8 mouse cellular contexts compared by ENCODE assay signal in genomic region chr16:30235577-30235976, GRCm38 (mm10). TPM values are rescaled to one million over a fixed set of nuclear protein-coding genes. Genes with fewer than 3 reads are reported as not detected.
DNase-seq lines count a peak whose midpoint lies in the region; ATAC-seq and TF ChIP-seq lines count a peak whose summit lies in the region.

No protein-coding gene starts in this region.

- no peak for DNase-seq in hindbrain, embryonic 11.5 days (ENCODE audit: low spot score)
- peak; percentile 13 for DNase-seq in right cerebral cortex, adult 18-20 months
- DNase-seq in right cerebral cortex, postnatal 14 days = no peak
- DNase-seq in thymus, postnatal 4 days = no peak
- DNase-seq in kidney, postnatal 25 days = no peak

- no peak overlapping the region for H3K9ac ChIP-seq in hindbrain, embryonic 12.5 days
- no peak overlapping the region for H3K9ac ChIP-seq in hindbrain, embryonic 11.5 days (ENCODE audit: low read depth, low read length)
- H3K9ac ChIP-seq in stomach, embryonic 15.5 days = no peak overlapping the region

- no peaks in the 10 kb centered on the region for H3K9me3 ChIP-seq in hindbrain, embryonic 12.5 days (replicated peaks)
- no peaks in the 10 kb centered on the region for H3K9me3 ChIP-seq in hindbrain, embryonic 11.5 days (ENCODE audit: control insufficient read depth, low read length)
- H3K9me3 ChIP-seq in stomach, embryonic 15.5 days = no peaks in the 10 kb centered on the region

- peaks cover 12% of the 10 kb centered on the region for H3K4me1 ChIP-seq in hindbrain, embryonic 12.5 days
- peaks cover 8% of the 10 kb centered on the region for H3K4me1 ChIP-seq in hindbrain, embryonic 11.5 days (replicated peaks; ENCODE audit: control insufficient read depth, insufficient read depth, low read length)
- H3K4me1 ChIP-seq in embryonic fibroblast, embryonic 13.5 days (ENCODE audit: control insufficient read depth, insufficient read depth, low read length) = peaks cover 8% of the 10 kb centered on the region
- H3K4me1 ChIP-seq in stomach, embryonic 15.5 days = peaks cover 25% of the 10 kb centered on the region

- peak overlapping the region; percentile 32; the same call in 1 of the 2 replicates for H3K27ac ChIP-seq in hindbrain, embryonic 12.5 days
- no peak overlapping the region for H3K27ac ChIP-seq in hindbrain, embryonic 11.5 days (ENCODE audit: low read depth, low read length)
- H3K27ac ChIP-seq in embryonic fibroblast, embryonic 13.5 days (ENCODE audit: insufficient read depth, low read length) = peak overlapping the region; percentile 58
- H3K27ac ChIP-seq in stomach, embryonic 15.5 days = no peak overlapping the region

- 47% methylated on average over 2 of the region's 2 CpGs for WGBS in hindbrain, embryonic 12.5 days
- 39% methylated on average over 2 of the region's 2 CpGs for WGBS in hindbrain, embryonic 11.5 days
- 21% methylated on average over 2 of the region's 2 CpGs for WGBS in stomach, embryonic 15.5 days

- TF ChIP-seq POLR2A in embryonic fibroblast, embryonic 13.5 days (IDR thresholded peaks at IDR 0.05; ENCODE audit: low read depth, low read length) = no peak

- ATAC-seq in hindbrain, embryonic 12.5 days (ENCODE audit: low FRiP score) = no peak
- no peak for ATAC-seq in hindbrain, embryonic 11.5 days (ENCODE audit: low FRiP score)
- ATAC-seq in stomach, embryonic 15.5 days (ENCODE audit: insufficient read depth, low FRiP score, low read depth) = no peak

- TF ChIP-seq CTCF in embryonic fibroblast, embryonic 13.5 days (IDR thresholded peaks at IDR 0.05; ENCODE audit: borderline replicate concordance, insufficient read depth, low read length) = no peak

- H3K4me2 ChIP-seq in hindbrain, embryonic 12.5 days (replicated peaks) = no peak overlapping the region
- no peak overlapping the region for H3K4me2 ChIP-seq in hindbrain, embryonic 11.5 days (replicated peaks; ENCODE audit: low read depth, low read length)
- peak overlapping the region; percentile 80 for H3K4me2 ChIP-seq in stomach, embryonic 15.5 days

- no peak overlapping the region for H3K4me3 ChIP-seq in hindbrain, embryonic 12.5 days
- no peak overlapping the region for H3K4me3 ChIP-seq in hindbrain, embryonic 11.5 days (ENCODE audit: low read depth, low read length)
- H3K4me3 ChIP-seq in embryonic fibroblast, embryonic 13.5 days (ENCODE audit: insufficient read depth, low read length) = no peak overlapping the region
- H3K4me3 ChIP-seq in stomach, embryonic 15.5 days (replicated peaks) = no peak overlapping the region

- H3K27me3 ChIP-seq in hindbrain, embryonic 12.5 days = peaks cover 88% of the 10 kb centered on the region
- H3K27me3 ChIP-seq in hindbrain, embryonic 11.5 days (ENCODE audit: control insufficient read depth, insufficient read depth, low read length) = peaks cover 50% of the 10 kb centered on the region
- H3K27me3 ChIP-seq in stomach, embryonic 15.5 days (replicated peaks) = no peaks in the 10 kb centered on the region

- H3K36me3 ChIP-seq in hindbrain, embryonic 12.5 days = no peaks in the 10 kb centered on the region
- no peaks in the 10 kb centered on the region for H3K36me3 ChIP-seq in hindbrain, embryonic 11.5 days (ENCODE audit: control insufficient read depth, insufficient read depth, low read length)
- H3K36me3 ChIP-seq in stomach, embryonic 15.5 days = no peaks in the 10 kb centered on the region

RNA-seq across cellular contexts. Expression of gene Cpn2, which starts 31.7 kb away (rescaled TPM):
- polyA plus RNA-seq in hindbrain, embryonic 12.5 days (2016; fragmentation: Nextera tagmentation; extraction: Ambion mirVana) = not detected in 2 replicates
- not detected in 2 replicates for polyA plus RNA-seq in hindbrain, embryonic 11.5 days (2014; fragmentation: Nextera tagmentation; extraction: Ambion mirVana)
- polyA plus RNA-seq in embryonic fibroblast, embryonic 13.5 days (2011; ENCODE audit: insufficient read length, low read depth, missing spikeins) = 0.43 and 0.67 TPM in 2 replicates
- 0.14 and 0.33 TPM in 2 replicates for polyA plus RNA-seq in stomach, embryonic 15.5 days (2015; fragmentation: Nextera tagmentation; extraction: Ambion mirVana)

RNA-seq across cellular contexts. Expression of gene Lrrc15, which starts 47.5 kb away (rescaled TPM):
- 0.53 and 1.3 TPM in 2 replicates for polyA plus RNA-seq in hindbrain, embryonic 12.5 days (2016; fragmentation: Nextera tagmentation; extraction: Ambion mirVana)
- polyA plus RNA-seq in hindbrain, embryonic 11.5 days (2014; fragmentation: Nextera tagmentation; extraction: Ambion mirVana) = 0.91 and 1.1 TPM in 2 replicates
- polyA plus RNA-seq in embryonic fibroblast, embryonic 13.5 days (2011; ENCODE audit: insufficient read length, low read depth, missing spikeins) = 96.3 and 98.3 TPM in 2 replicates
- polyA plus RNA-seq in stomach, embryonic 15.5 days (2015; fragmentation: Nextera tagmentation; extraction: Ambion mirVana) = 0.39 and 0.49 TPM in 2 replicates

Comparison
In these comparisons a context has a peak if more than half of its experiments do, and no peak if none do; other contexts are left out.
1. H3K27ac ChIP-seq: peak in hindbrain, embryonic 12.5 days (single experiment) and embryonic fibroblast, embryonic 13.5 days (single experiment); none in hindbrain, embryonic 11.5 days (single experiment) and stomach, embryonic 15.5 days (single experiment).
2. RNA of gene Lrrc15, which starts 47.5 kb away (polyA plus RNA-seq): 96.3 to 98.3 TPM in embryonic fibroblast, embryonic 13.5 days; 0.91 to 1.1 TPM in hindbrain, embryonic 11.5 days, 0.53 to 1.3 TPM in hindbrain, embryonic 12.5 days and 0.39 to 0.49 TPM in stomach, embryonic 15.5 days; every median in the first group is over 10 times any median in the second.